Mouse (Mus musculus) erythroblast, adult 5-6 weeks (primary cell): ENCODE data around the gene Ccdc47. TPM values are rescaled to one million over a fixed set of nuclear protein-coding genes. Genes with fewer than 3 reads are reported as not detected.

ENCODE experiments used
- total RNA-seq, 2 experiments: library from RNA; stranded (forward) in 1 of 2; stranded (reverse) in 1 of 2; fragments of 150-400 nt in 1 of 2; fragments of 200-764, 138-1000 nt in 1 of 2; gene quantifications; 2 replicates each; pipeline versions ENCODE4 v1.2.3 to v1.2.4; 2015 to 2017; ENCODE audit warnings: low replicate concordance in 2 of 2

The Ccdc47 gene
- total RNA-seq, 2 experiments from 2014 or later: 15.2 to 57.4 TPM

Other genes with a start within 250 kb of the Ccdc47 start
- 0.96 and 7.3 TPM in 2 replicates for gene Ace, start 248.4 kb downstream of the Ccdc47 start, total RNA-seq (2015; ENCODE audit: low replicate concordance)
- gene Ace, start 248.4 kb downstream of the Ccdc47 start, total RNA-seq (2017; ENCODE audit: low replicate concordance): 2.3 and 5.3 TPM in 2 replicates
- not detected in 2 replicates for gene Ace3, start 221.7 kb downstream of the Ccdc47 start, total RNA-seq (2015; ENCODE audit: low replicate concordance)
- not detected in 2 replicates for gene Ace3, start 221.7 kb downstream of the Ccdc47 start, total RNA-seq (2017; ENCODE audit: low replicate concordance)
- not detected in 2 replicates for gene Kcnh6, start 208.2 kb downstream of the Ccdc47 start, total RNA-seq (2015; ENCODE audit: low replicate concordance)
- gene Kcnh6, start 208.2 kb downstream of the Ccdc47 start, total RNA-seq (2017; ENCODE audit: low replicate concordance): 0.68 TPM in 1 of 2 replicates, not detected in the other
- gene Dcaf7, start 179.5 kb downstream of the Ccdc47 start, total RNA-seq (2015; ENCODE audit: low replicate concordance): 20.5 and 25.9 TPM in 2 replicates
- gene Dcaf7, start 179.5 kb downstream of the Ccdc47 start, total RNA-seq (2017; ENCODE audit: low replicate concordance): 20.2 and 27.3 TPM in 2 replicates
- gene Taco1, start 150.3 kb downstream of the Ccdc47 start, total RNA-seq (2015; ENCODE audit: low replicate concordance): 1.2 and 1.9 TPM in 2 replicates
- 0.17 and 8.5 TPM in 2 replicates for gene Taco1, start 150.3 kb downstream of the Ccdc47 start, total RNA-seq (2017; ENCODE audit: low replicate concordance)
- gene Map3k3, start 131.7 kb downstream of the Ccdc47 start, total RNA-seq (2015; ENCODE audit: low replicate concordance): 2.9 and 6.3 TPM in 2 replicates
- 5.2 and 11.7 TPM in 2 replicates for gene Map3k3, start 131.7 kb downstream of the Ccdc47 start, total RNA-seq (2017; ENCODE audit: low replicate concordance)
- gene Gm10840, start 55.5 kb downstream of the Ccdc47 start, total RNA-seq (2015; ENCODE audit: low replicate concordance): not detected in 2 replicates
- gene Gm10840, start 55.5 kb downstream of the Ccdc47 start, total RNA-seq (2017; ENCODE audit: low replicate concordance): not detected in 2 replicates
- 43.2 and 53.5 TPM in 2 replicates for gene Limd2, start 55.5 kb downstream of the Ccdc47 start, total RNA-seq (2015; ENCODE audit: low replicate concordance)
- 7.4 and 14.3 TPM in 2 replicates for gene Limd2, start 55.5 kb downstream of the Ccdc47 start, total RNA-seq (2017; ENCODE audit: low replicate concordance)
- gene Strada, start 14.2 kb downstream of the Ccdc47 start, total RNA-seq (2015; ENCODE audit: low replicate concordance): 3.8 and 11.5 TPM in 2 replicates
- gene Strada, start 14.2 kb downstream of the Ccdc47 start, total RNA-seq (2017; ENCODE audit: low replicate concordance): 4.9 and 5.7 TPM in 2 replicates
- gene Ddx42, start 582 bp upstream of the Ccdc47 start, total RNA-seq (2015; ENCODE audit: low replicate concordance): 13.4 and 14.6 TPM in 2 replicates
- 18.8 and 35.8 TPM in 2 replicates for gene Ddx42, start 582 bp upstream of the Ccdc47 start, total RNA-seq (2017; ENCODE audit: low replicate concordance)
- 6.0 and 7.5 TPM in 2 replicates for gene Ftsj3, start 39.7 kb upstream of the Ccdc47 start, total RNA-seq (2015; ENCODE audit: low replicate concordance)
- gene Ftsj3, start 39.7 kb upstream of the Ccdc47 start, total RNA-seq (2017; ENCODE audit: low replicate concordance): 24.0 and 29.1 TPM in 2 replicates
- 11.7 and 23.8 TPM in 2 replicates for gene Psmc5, start 39.8 kb upstream of the Ccdc47 start, total RNA-seq (2015; ENCODE audit: low replicate concordance)
- 30.6 and 49.8 TPM in 2 replicates for gene Psmc5, start 39.8 kb upstream of the Ccdc47 start, total RNA-seq (2017; ENCODE audit: low replicate concordance)
- 15.9 and 17.1 TPM in 2 replicates for gene Smarcd2, start 56.6 kb upstream of the Ccdc47 start, total RNA-seq (2015; ENCODE audit: low replicate concordance)
- 41.4 and 51.1 TPM in 2 replicates for gene Smarcd2, start 56.6 kb upstream of the Ccdc47 start, total RNA-seq (2017; ENCODE audit: low replicate concordance)
- 0.42 TPM in 1 of 2 replicates, not detected in the other for gene Tcam1, start 60.3 kb upstream of the Ccdc47 start, total RNA-seq (2015; ENCODE audit: low replicate concordance)
- 0.56 TPM in 1 of 2 replicates, not detected in the other for gene Tcam1, start 60.3 kb upstream of the Ccdc47 start, total RNA-seq (2017; ENCODE audit: low replicate concordance)
- not detected in 2 replicates for gene Gh, start 85.5 kb upstream of the Ccdc47 start, total RNA-seq (2015; ENCODE audit: low replicate concordance)
- gene Gh, start 85.5 kb upstream of the Ccdc47 start, total RNA-seq (2017; ENCODE audit: low replicate concordance): not detected in 2 replicates
- gene Cd79b, start 98.4 kb upstream of the Ccdc47 start, total RNA-seq (2015; ENCODE audit: low replicate concordance): 10.7 and 16.1 TPM in 2 replicates
- gene Cd79b, start 98.4 kb upstream of the Ccdc47 start, total RNA-seq (2017; ENCODE audit: low replicate concordance): 3.2 and 7.2 TPM in 2 replicates
- gene Scn4a, start 136.9 kb upstream of the Ccdc47 start, total RNA-seq (2015; ENCODE audit: low replicate concordance): not detected in 2 replicates
- not detected in 2 replicates for gene Scn4a, start 136.9 kb upstream of the Ccdc47 start, total RNA-seq (2017; ENCODE audit: low replicate concordance)
- not detected in 2 replicates for gene Prr29, start 149.1 kb upstream of the Ccdc47 start, total RNA-seq (2015; ENCODE audit: low replicate concordance)
- not detected in 2 replicates for gene Prr29, start 149.1 kb upstream of the Ccdc47 start, total RNA-seq (2017; ENCODE audit: low replicate concordance)
- 9.8 and 10.7 TPM in 2 replicates for gene Icam2, start 171.7 kb upstream of the Ccdc47 start, total RNA-seq (2015; ENCODE audit: low replicate concordance)
- gene Icam2, start 171.7 kb upstream of the Ccdc47 start, total RNA-seq (2017; ENCODE audit: low replicate concordance): 4.0 and 13.7 TPM in 2 replicates